Mouse (Mus musculus): ENCODE measurements around the gene Uqcrc2.

- TF ChIP-seq ZC3H11A (IDR thresholded peaks at IDR 0.05; ENCODE audit: borderline replicate concordance, low read depth, low read length) (no peak), CHD2 (IDR thresholded peaks at IDR 0.05; ENCODE audit: low read depth, low read length) (no peak), HCFC1 (IDR thresholded peaks at IDR 0.05; ENCODE audit: borderline replicate concordance, insufficient read depth, low read length) (no peak)
Measured at GRCm38 (mm10) chr7:120635821-120636220, 845 bp downstream of the Uqcrc2 start.
